Comparison of ENCODE assay signal across 10 mouse cellular contexts in genomic region chr1:58614424-58614823, GRCm38 (mm10). TPM values are rescaled to one million over a fixed set of nuclear protein-coding genes. Genes with fewer than 3 reads are reported as not detected.
DNase-seq lines count a peak whose midpoint lies in the region; ATAC-seq and TF ChIP-seq lines count a peak whose summit lies in the region.
"Had no signal": no experiment of that assay in that cellular context is flagged by ENCODE, and none has a peak within 500 bp of the region (broad histone marks: within the 10 kb centered on the region; RNA-seq: fewer than 3 reads in every experiment).

No protein-coding gene starts in this region.

- no peak for TF ChIP-seq POLR2A in myocyte (IDR thresholded peaks at IDR 0.05; ENCODE audit: insufficient read length, low read depth)

- H3K4me1 ChIP-seq in kidney, embryonic 15.5 days: no peaks in the 10 kb centered on the region
- H3K4me1 ChIP-seq in intestine, embryonic 16.5 days (ENCODE audit: control insufficient read depth, insufficient read depth, low read length): no peaks in the 10 kb centered on the region; the same call in 1 of the 2 replicates
- H3K4me1 ChIP-seq: heart, embryonic 15.5 days; lung, embryonic 15.5 days had no signal

- H3K79me2 ChIP-seq in myocyte (ENCODE audit: control insufficient read depth, insufficient read depth): no peaks in the 10 kb centered on the region

- H3K9me3 ChIP-seq in kidney, embryonic 15.5 days (replicated peaks): no peaks in the 10 kb centered on the region
- H3K9me3 ChIP-seq in intestine, embryonic 16.5 days (ENCODE audit: control insufficient read depth, low read length): peaks cover 3% of the 10 kb centered on the region
- H3K9me3 ChIP-seq: heart, embryonic 15.5 days; lung, embryonic 15.5 days had no signal

- H3K4me2 ChIP-seq in kidney, embryonic 15.5 days: no peak overlapping the region
- no peak overlapping the region for H3K4me2 ChIP-seq in intestine, embryonic 16.5 days (ENCODE audit: low read depth, low read length)
- peak overlapping the region; percentile 4 for H3K4me2 ChIP-seq in myocyte (ENCODE audit: low read depth)
- H3K4me2 ChIP-seq: heart, embryonic 15.5 days; lung, embryonic 15.5 days had no signal

- H3K27me3 ChIP-seq in kidney, embryonic 15.5 days: no peaks in the 10 kb centered on the region
- H3K27me3 ChIP-seq in intestine, embryonic 16.5 days (replicated peaks; ENCODE audit: control insufficient read depth, insufficient read depth, low read length): no peaks in the 10 kb centered on the region
- no peaks in the 10 kb centered on the region for H3K27me3 ChIP-seq in myocyte (ENCODE audit: control insufficient read depth, insufficient read depth, insufficient read length)
- H3K27me3 ChIP-seq: heart, embryonic 15.5 days; lung, embryonic 15.5 days had no signal

- no peak overlapping the region for H3K9ac ChIP-seq in kidney, embryonic 15.5 days
- no peak overlapping the region for H3K9ac ChIP-seq in intestine, embryonic 16.5 days (ENCODE audit: low read depth, low read length)
- H3K9ac ChIP-seq: heart, embryonic 15.5 days; lung, embryonic 15.5 days had no signal

- WGBS in kidney, embryonic 15.5 days: 67% methylated on average over 3 of the region's 3 CpGs
- WGBS in intestine, embryonic 16.5 days: 52% methylated on average over 3 of the region's 3 CpGs

- no peak overlapping the region for H3ac ChIP-seq in myocyte (ENCODE audit: control insufficient read depth, insufficient read length)

- H3K4me3 ChIP-seq in kidney, embryonic 15.5 days (replicated peaks): no peak overlapping the region
- H3K4me3 ChIP-seq in intestine, embryonic 16.5 days (ENCODE audit: low read length): no peak overlapping the region
- H3K4me3 ChIP-seq in myocyte: no peak overlapping the region
- H3K4me3 ChIP-seq: heart, embryonic 15.5 days; lung, embryonic 15.5 days had no signal

- H3K27ac ChIP-seq in kidney, embryonic 15.5 days: no peak overlapping the region
- no peak overlapping the region for H3K27ac ChIP-seq in intestine, embryonic 16.5 days (ENCODE audit: low read length)
- H3K27ac ChIP-seq: heart, embryonic 15.5 days; lung, embryonic 15.5 days had no signal

- DNase-seq in kidney, adult 18-20 months: peak; percentile 65
- peak; percentile 13 for DNase-seq in Muller cell, postnatal 12 days (ENCODE audit: inconsistent ontology term)
- no peak for DNase-seq in cerebellum, postnatal 4 days (ENCODE audit: low spot score in 2 of 2)

- ATAC-seq in kidney, embryonic 15.5 days (replicated peaks; ENCODE audit: low FRiP score): no peak
- ATAC-seq in intestine, embryonic 16.5 days: peak; percentile 53
- ATAC-seq in megakaryocyte-erythroid progenitor cell, adult 5-6 weeks (replicated peaks; ENCODE audit: low FRiP score, low TSS enrichment, poor library complexity, severe bottlenecking): no peak
- no peak for ATAC-seq in monocyte, adult 5-6 weeks (replicated peaks; ENCODE audit: insufficient number of reproducible peaks, low FRiP score, low TSS enrichment, poor library complexity, severe bottlenecking)

- no peaks in the 10 kb centered on the region for H3K36me3 ChIP-seq in kidney, embryonic 15.5 days
- no peaks in the 10 kb centered on the region for H3K36me3 ChIP-seq in intestine, embryonic 16.5 days (ENCODE audit: control insufficient read depth, insufficient read depth, low read length)
- H3K36me3 ChIP-seq in myocyte (ENCODE audit: control insufficient read depth, insufficient read depth): no peaks in the 10 kb centered on the region
- H3K36me3 ChIP-seq: heart, embryonic 15.5 days; lung, embryonic 15.5 days had no signal

TF ChIP-seq in myocyte, 11 proteins besides CTCF, POLR2A, EP300 and RAD21:
- no peak for TF ChIP-seq E2F4 (IDR thresholded peaks at IDR 0.05; ENCODE audit: insufficient read depth)
- TF ChIP-seq MYOG (IDR thresholded peaks at IDR 0.05; ENCODE audit: control insufficient read depth in 1 of 3, insufficient read depth in 1 of 3, insufficient read length in 2 of 3, low read depth in 2 of 3): peak in 1 of 3 experiments; percentile 71
- peak; percentile 71 for TF ChIP-seq USF1 (IDR thresholded peaks at IDR 0.05; ENCODE audit: low read depth)
- TF ChIP-seq SRF (IDR thresholded peaks at IDR 0.05; ENCODE audit: control insufficient read depth, insufficient read length, low read depth): no peak
- TF ChIP-seq REST (IDR thresholded peaks at IDR 0.05; ENCODE audit: insufficient read depth, insufficient read length): no peak
- no peak for TF ChIP-seq MAX (IDR thresholded peaks at IDR 0.05; ENCODE audit: low read depth)
- TF ChIP-seq MYOD1 (IDR thresholded peaks at IDR 0.05; ENCODE audit: control insufficient read depth in 1 of 3, insufficient read length in 2 of 3, low read depth in 2 of 3): peak in 2 of 3 experiments; percentile 67 to 72
TF ChIP-seq in myocyte: peak in this region for 3.

RNA-seq across cellular contexts. Expression of gene Ndufb3, which starts 28.2 kb away (rescaled TPM):
- polyA plus RNA-seq in kidney, embryonic 15.5 days (2015; fragmentation: Nextera tagmentation; extraction: Ambion mirVana): 181 and 206 TPM in 2 replicates
- 197 and 198 TPM in 2 replicates for polyA plus RNA-seq in intestine, embryonic 16.5 days (2015; fragmentation: Nextera tagmentation; extraction: Ambion mirVana)
- 130 TPM for polyA plus RNA-seq in myocyte (2012; fragmentation: generic; extraction: Trizol)
- 101 and 116 TPM in 2 replicates for total RNA-seq in megakaryocyte-erythroid progenitor cell, adult 5-6 weeks (2014; fragmentation: Nextera tagmentation)
- 107 and 113 TPM in 2 replicates for total RNA-seq in megakaryocyte-erythroid progenitor cell, adult 5-6 weeks (2017)
- 33.6 to 51.9 TPM (median 45.8 TPM) in 3 replicates for total RNA-seq in monocyte, adult 5-6 weeks (2017)

RNA-seq across cellular contexts. Expression of gene Fam126b, which starts 28.3 kb away (rescaled TPM):
- 8.5 and 9.8 TPM in 2 replicates for polyA plus RNA-seq in kidney, embryonic 15.5 days (2015; fragmentation: Nextera tagmentation; extraction: Ambion mirVana)
- 7.0 and 9.6 TPM in 2 replicates for polyA plus RNA-seq in intestine, embryonic 16.5 days (2015; fragmentation: Nextera tagmentation; extraction: Ambion mirVana)
- polyA plus RNA-seq in myocyte (2012; fragmentation: generic; extraction: Trizol): 1.1 TPM
- 21.1 and 25.1 TPM in 2 replicates for total RNA-seq in megakaryocyte-erythroid progenitor cell, adult 5-6 weeks (2014; fragmentation: Nextera tagmentation)
- 11.3 and 17.8 TPM in 2 replicates for total RNA-seq in megakaryocyte-erythroid progenitor cell, adult 5-6 weeks (2017)
- total RNA-seq in monocyte, adult 5-6 weeks (2017): 11.6 to 17.6 TPM (median 14.9 TPM) in 3 replicates

Comparison
In these comparisons a context has a peak if more than half of its experiments do, and no peak if none do; other contexts are left out.
1. DNase-seq: peak in kidney, adult 18-20 months (single experiment) and Muller cell, postnatal 12 days (single experiment); none in cerebellum, postnatal 4 days (0 of 2).